Mouse (Mus musculus) forebrain, embryonic 16.5 days (tissue): ENCODE measurements around the gene Olfr805. TPM values are rescaled to one million over a fixed set of nuclear protein-coding genes. Genes with fewer than 3 reads are reported as not detected.

Experiments
- ATAC-seq: fragments of 200-750 bp; cut with Nextera tagmentation; 2 replicates; pipeline ENCODE4 v1.8.0; 2017; ENCODE audit warnings: mild to moderate bottlenecking, moderate library complexity
- H3K27ac ChIP-seq: fragments of 300-500 bp; sonication (generic); 2 replicates; pipeline ENCODE4 v1.5.1; 2014; ENCODE audit warnings: low read length, control low read depth
- H3K27me3 ChIP-seq: fragments of 300-500 bp; sonication (generic); replicated peaks from 2 replicates; pipeline ENCODE4 v1.6.1; 2014; ENCODE audit warnings: low read length; ENCODE audit not compliant: control insufficient read depth, insufficient read depth
- H3K36me3 ChIP-seq: fragments of 300-500 bp; sonication (generic); 2 replicates; pipeline ENCODE4 v1.6.1; 2014; ENCODE audit not compliant: control insufficient read depth, insufficient read depth
- H3K4me1 ChIP-seq: fragments of 300-500 bp; sonication (generic); replicated peaks from 2 replicates; pipeline ENCODE4 v1.6.1; 2014; ENCODE audit warnings: low read length; ENCODE audit not compliant: control insufficient read depth, insufficient read depth
- H3K4me2 ChIP-seq: fragments of 300-500 bp; sonication (generic); 2 replicates; pipeline ENCODE4 v1.6.1; 2014; ENCODE audit warnings: mild to moderate bottlenecking, low read length, control low read depth
- H3K4me3 ChIP-seq: fragments of 300-500 bp; sonication (generic); replicated peaks from 2 replicates; pipeline ENCODE4 v1.5.1; 2014; ENCODE audit warnings: mild to moderate bottlenecking, low read length, control low read depth
- H3K9ac ChIP-seq: fragments of 300-500 bp; sonication (generic); replicated peaks from 2 replicates; pipeline ENCODE4 v1.6.1; 2014; ENCODE audit warnings: low read depth, low read length, control low read depth
- H3K9me3 ChIP-seq: fragments of 300-500 bp; sonication (generic); 2 replicates; pipeline ENCODE4 v1.6.1; 2016; ENCODE audit warnings: low read length; ENCODE audit not compliant: control insufficient read depth
- WGBS: fragments of 180-500 bp; shearing (Covaris S2); extraction: QIAGEN DNeasy Blood & Tissue Kit; methylation state at CpG from one replicate; pipeline ENCODE4 v1.1.7; 2014; 5-methylcytosine and 5-hydroxymethylcytosine counted together
- polyA plus RNA-seq: library from polyadenylated mRNA; unstranded; fragments of >200 nt; fragmentation: Nextera tagmentation; extraction: Ambion mirVana; gene quantifications from 2 replicates; pipeline ENCODE4 v1.2.1, GENCODE M21; 2015

Olfr805 gene
- not detected in 2 replicates for polyA plus RNA-seq

GRCm38 (mm10) chr10:129729275-129729674 is at the start of gene Olfr805:
Gene Olfr805, minus strand, starts transcription at chr10:129729375.
- ATAC-seq = no peak
- no peak within 1 kb of the TSS for H3K4me2 ChIP-seq
- WGBS = 97% methylated on average over 2 of the region's 2 CpGs
- no peaks in the 10 kb centered on the region for H3K9me3 ChIP-seq
- H3K9ac ChIP-seq = no peak within 1 kb of the TSS
- no peaks in the 10 kb centered on the region for H3K27me3 ChIP-seq
- H3K4me3 ChIP-seq = no peak within 1 kb of the TSS
- H3K36me3 ChIP-seq = no peaks in the 10 kb centered on the region
- H3K27ac ChIP-seq = no peak within 1 kb of the TSS
- no peaks in the 10 kb centered on the region for H3K4me1 ChIP-seq

GRCm38 (mm10) chr10:129778123-129778522 is 48.9 kb upstream of the Olfr805 start:
- ATAC-seq = no peak
- H3K4me3 ChIP-seq = no peak overlapping the region
- H3K27me3 ChIP-seq = no peaks in the 10 kb centered on the region
- no peaks in the 10 kb centered on the region for H3K9me3 ChIP-seq
- no peak overlapping the region for H3K4me2 ChIP-seq
- no peak overlapping the region for H3K27ac ChIP-seq
- no peaks in the 10 kb centered on the region for H3K36me3 ChIP-seq
- H3K4me1 ChIP-seq = no peaks in the 10 kb centered on the region
- no peak overlapping the region for H3K9ac ChIP-seq

DNA sequence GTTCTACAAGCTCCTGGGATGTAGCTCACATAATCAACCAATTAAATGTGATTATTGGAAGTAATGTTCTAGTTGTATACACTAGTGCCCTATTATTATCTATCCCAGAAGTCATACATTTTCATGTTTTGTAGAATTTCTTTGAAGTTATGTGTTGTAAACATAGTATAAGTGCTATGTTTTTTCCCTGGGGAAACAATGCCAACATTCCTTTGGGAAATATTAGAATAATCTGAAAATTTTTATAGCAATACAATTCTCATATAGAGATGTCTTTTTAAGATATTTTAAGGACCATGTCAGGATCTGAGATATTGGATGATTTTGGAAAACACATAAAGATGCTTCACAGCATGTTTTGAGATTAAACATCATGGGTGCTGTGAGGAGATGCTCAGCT is 45.2 kb upstream of the Olfr805 start, which contains the start of gene Olfr809:
Gene Olfr809, plus strand, starts transcription at position 301 of the 400 bp plus-strand sequence.
- H3K36me3 ChIP-seq = no peaks in the 10 kb centered on the region
- no peak for ATAC-seq
- H3K27me3 ChIP-seq = no peaks in the 10 kb centered on the region
- H3K4me3 ChIP-seq = no peak within 1 kb of the TSS
- H3K27ac ChIP-seq = no peak within 1 kb of the TSS
- no peaks in the 10 kb centered on the region for H3K4me1 ChIP-seq
- no peak within 1 kb of the TSS for H3K9ac ChIP-seq
- no peaks in the 10 kb centered on the region for H3K9me3 ChIP-seq
- H3K4me2 ChIP-seq = no peak within 1 kb of the TSS

DNA sequence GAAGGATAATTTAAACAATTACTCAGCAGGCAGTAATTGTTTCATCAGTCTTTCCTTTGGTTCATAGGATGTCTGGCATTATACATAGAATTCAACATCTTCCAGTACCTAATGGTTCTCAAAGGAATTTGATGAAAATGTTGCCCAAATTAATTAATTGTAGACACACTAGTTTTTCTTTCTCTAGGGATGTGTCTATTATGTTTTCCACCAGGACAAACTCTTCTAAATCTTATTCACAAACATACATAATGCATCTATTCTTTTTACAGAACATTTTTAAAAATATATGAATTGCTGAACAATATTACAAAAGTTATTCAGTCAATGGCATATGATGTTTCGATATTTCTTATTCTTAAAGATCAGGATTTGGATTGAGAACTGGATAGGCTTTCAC is 36.0 kb upstream of the Olfr805 start, which contains the start of gene Olfr808:
Gene Olfr808, plus strand, starts transcription at position 301 of the 400 bp plus-strand sequence.
- H3K9me3 ChIP-seq = no peaks in the 10 kb centered on the region
- ATAC-seq = no peak
- H3K36me3 ChIP-seq = no peaks in the 10 kb centered on the region
- no peak within 1 kb of the TSS for H3K9ac ChIP-seq
- no peak within 1 kb of the TSS for H3K27ac ChIP-seq
- no peak within 1 kb of the TSS for H3K4me2 ChIP-seq
- WGBS = 98% methylated on average over 1 of the region's 1 CpGs
- no peaks in the 10 kb centered on the region for H3K4me1 ChIP-seq
- H3K27me3 ChIP-seq = no peaks in the 10 kb centered on the region
- no peak within 1 kb of the TSS for H3K4me3 ChIP-seq

DNA sequence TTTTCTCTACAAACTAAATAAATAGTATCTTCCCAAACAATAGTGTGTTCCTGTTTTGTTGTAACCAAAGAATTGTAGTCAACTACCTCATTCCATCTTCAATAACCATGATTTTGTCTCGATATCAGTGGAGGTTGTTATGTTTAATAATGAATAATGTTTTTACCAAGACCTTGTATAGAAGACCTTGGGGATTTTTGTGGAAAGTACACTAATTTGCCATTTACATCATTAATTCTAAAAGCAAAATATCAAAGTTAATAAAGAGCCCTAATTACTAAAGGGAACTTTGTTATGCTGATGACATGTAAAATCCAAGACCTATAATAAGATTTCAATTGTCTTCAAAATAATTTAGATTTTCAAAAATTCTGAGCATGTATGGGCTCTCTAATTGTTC is 28.5 kb upstream of the Olfr805 start, which contains the start of gene Olfr807:
Gene Olfr807, minus strand, starts transcription at position 101 of the 400 bp plus-strand sequence.
- Histone ChIP-seq H3K9ac (no peak within 1 kb of the TSS), H3K36me3 (no peaks in the 10 kb centered on the region), H3K4me1 (no peaks in the 10 kb centered on the region), H3K4me2 (no peak within 1 kb of the TSS), H3K27me3 (no peaks in the 10 kb centered on the region), H3K4me3 (no peak within 1 kb of the TSS), H3K9me3 (no peaks in the 10 kb centered on the region), H3K27ac (no peak within 1 kb of the TSS)
- no peak for ATAC-seq
- 87% methylated on average over 1 of the region's 1 CpGs for WGBS

DNA sequence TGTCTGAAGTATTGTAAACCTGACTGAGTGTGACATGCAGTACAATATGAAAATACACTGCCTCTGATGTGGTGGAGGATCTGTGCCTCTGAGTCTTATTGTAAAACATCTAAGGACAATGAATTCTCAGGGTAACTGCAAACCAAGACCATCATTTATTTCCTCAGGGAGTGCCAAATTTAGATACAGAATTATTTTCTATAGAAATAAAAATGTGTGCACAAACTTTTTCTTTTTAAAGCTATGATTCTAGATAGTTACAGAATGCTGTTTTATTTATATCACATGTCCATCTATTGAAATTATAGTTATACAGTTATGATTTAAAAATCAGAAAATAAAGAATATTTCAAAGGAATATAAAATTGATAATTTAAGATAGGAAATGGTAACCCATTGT is 12.6 kb upstream of the Olfr805 start, which contains the start of gene Olfr806:
Gene Olfr806, minus strand, starts transcription at position 101 of the 400 bp plus-strand sequence.
- no peaks in the 10 kb centered on the region for H3K4me1 ChIP-seq
- no peaks in the 10 kb centered on the region for H3K9me3 ChIP-seq
- H3K4me3 ChIP-seq = no peak within 1 kb of the TSS
- H3K27ac ChIP-seq = no peak within 1 kb of the TSS
- H3K9ac ChIP-seq = no peak within 1 kb of the TSS
- no peaks in the 10 kb centered on the region for H3K27me3 ChIP-seq
- H3K36me3 ChIP-seq = no peaks in the 10 kb centered on the region
- ATAC-seq = no peak
- H3K4me2 ChIP-seq = no peak within 1 kb of the TSS

DNA sequence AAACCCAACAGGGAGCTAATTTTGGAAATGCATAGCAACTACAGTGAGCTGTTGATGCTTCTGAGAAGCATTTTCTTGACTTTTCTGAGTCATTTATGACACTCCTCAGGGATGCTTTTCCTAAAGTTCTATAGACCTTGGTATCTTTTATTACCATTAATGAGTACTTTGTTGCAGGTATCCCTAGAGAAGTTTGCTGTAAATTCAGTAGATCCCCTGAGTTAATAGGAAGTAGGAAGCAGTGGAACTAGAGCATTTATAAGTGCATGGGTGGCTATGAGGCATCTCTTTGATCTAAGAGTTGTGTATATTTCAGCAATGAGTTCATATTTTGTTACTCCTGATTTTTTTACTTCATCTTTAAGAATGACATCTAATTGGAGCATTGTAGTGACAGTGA is 26.3 kb downstream of the Olfr805 start, which contains the start of gene Olfr804:
Gene Olfr804, plus strand, starts transcription at position 301 of the 400 bp plus-strand sequence.
- Histone ChIP-seq H3K4me2 (no peak within 1 kb of the TSS), H3K4me1 (no peaks in the 10 kb centered on the region), H3K36me3 (no peaks in the 10 kb centered on the region), H3K27ac (no peak within 1 kb of the TSS), H3K27me3 (no peaks in the 10 kb centered on the region), H3K4me3 (no peak within 1 kb of the TSS), H3K9me3 (no peaks in the 10 kb centered on the region), H3K9ac (no peak within 1 kb of the TSS)
- ATAC-seq = no peak

- ATAC-seq = no peak
- H3K4me2 ChIP-seq = no peak within 1 kb of the TSS
- H3K4me3 ChIP-seq = no peak within 1 kb of the TSS
- WGBS = 87% methylated on average over 2 of the region's 2 CpGs
- no peak within 1 kb of the TSS for H3K9ac ChIP-seq
- H3K36me3 ChIP-seq = no peaks in the 10 kb centered on the region
- H3K9me3 ChIP-seq = no peaks in the 10 kb centered on the region
- no peak within 1 kb of the TSS for H3K27ac ChIP-seq
- no peaks in the 10 kb centered on the region for H3K27me3 ChIP-seq
- no peaks in the 10 kb centered on the region for H3K4me1 ChIP-seq
These were observed 35.0 kb downstream of the Olfr805 start, which contains the start of gene Olfr803 for GRCm38 (mm10) chr10:129694186-129694585. Gene Olfr803, minus strand, starts transcription at chr10:129694286.

- Histone ChIP-seq H3K9ac (no peak within 1 kb of the TSS), H3K4me1 (no peaks in the 10 kb centered on the region), H3K36me3 (no peaks in the 10 kb centered on the region), H3K9me3 (no peaks in the 10 kb centered on the region), H3K27ac (no peak within 1 kb of the TSS), H3K4me2 (no peak within 1 kb of the TSS), H3K4me3 (no peak within 1 kb of the TSS), H3K27me3 (no peaks in the 10 kb centered on the region)
- ATAC-seq = no peak
- WGBS = 74% methylated on average over 1 of the region's 1 CpGs
These were observed 41.1 kb downstream of the Olfr805 start, which contains the start of gene Olfr802 for GRCm38 (mm10) chr10:129688069-129688468. Gene Olfr802, minus strand, starts transcription at chr10:129688169.

- Histone ChIP-seq H3K9ac (no peak within 1 kb of the TSS), H3K27me3 (no peaks in the 10 kb centered on the region), H3K27ac (no peak within 1 kb of the TSS), H3K4me3 (no peak within 1 kb of the TSS), H3K36me3 (no peaks in the 10 kb centered on the region), H3K9me3 (no peaks in the 10 kb centered on the region), H3K4me1 (no peaks in the 10 kb centered on the region), H3K4me2 (no peak within 1 kb of the TSS)
- 81% methylated on average over 1 of the region's 1 CpGs for WGBS
- no peak for ATAC-seq
These were observed 55.4 kb downstream of the Olfr805 start, which contains the start of gene Olfr801 for GRCm38 (mm10) chr10:129673765-129674164. Gene Olfr801, minus strand, starts transcription at chr10:129673865.
